Mouse (Mus musculus) liver, embryonic 14.5 days (tissue): ENCODE measurements around the gene Exoc6b.

ENCODE experiments used
- CTCF ChIP-seq: IDR thresholded peaks from 2 replicates; pipeline ENCODE4 v1.5.1; 2016; ENCODE audit warnings: antibody characterized with exemption, low read depth, control low read depth
- EP300 ChIP-seq: IDR thresholded peaks from 2 replicates; pipeline ENCODE4 v1.6.1; 2016; ENCODE audit warnings: antibody characterized with exemption, low read depth

DNA sequence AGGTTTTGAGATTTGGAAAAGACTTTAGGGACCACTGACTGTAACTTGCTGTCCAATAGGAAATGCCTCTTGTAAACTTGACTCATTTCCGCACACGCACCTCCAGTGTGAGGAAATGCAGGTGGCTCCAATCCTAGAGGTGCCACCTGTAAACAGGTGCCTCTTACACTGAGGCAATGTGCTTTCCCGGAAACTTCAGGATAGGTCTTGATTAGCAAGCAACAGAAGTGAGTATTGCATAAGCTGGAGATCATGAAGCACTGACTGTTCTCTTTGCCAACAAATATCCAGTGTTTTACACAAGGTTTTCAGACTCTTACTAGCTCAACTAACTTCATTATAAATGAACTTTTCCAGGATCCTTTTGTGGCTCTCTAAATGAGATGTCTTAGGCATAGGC is 377.4 kb downstream of the Exoc6b start:
- TF ChIP-seq EP300 (no peak), CTCF (no peak)
